Mouse (Mus musculus) testis, postnatal 10 days (tissue): ENCODE data around the gene Shisa8.
A peak's percentile ranks its signal among the peaks of the same experiment; 100 is the strongest.
"Not testable (repeated sequence)": the region's sequence is repeated elsewhere in the genome, so short reads cannot be mapped to it uniquely, and the experiment has no call there.

Experiments
- DNase-seq: peaks from one replicate; pipeline ENCODE4 v3.0.0; 2021; ENCODE audit warnings: low spot score

Shisa8 gene

DNA sequence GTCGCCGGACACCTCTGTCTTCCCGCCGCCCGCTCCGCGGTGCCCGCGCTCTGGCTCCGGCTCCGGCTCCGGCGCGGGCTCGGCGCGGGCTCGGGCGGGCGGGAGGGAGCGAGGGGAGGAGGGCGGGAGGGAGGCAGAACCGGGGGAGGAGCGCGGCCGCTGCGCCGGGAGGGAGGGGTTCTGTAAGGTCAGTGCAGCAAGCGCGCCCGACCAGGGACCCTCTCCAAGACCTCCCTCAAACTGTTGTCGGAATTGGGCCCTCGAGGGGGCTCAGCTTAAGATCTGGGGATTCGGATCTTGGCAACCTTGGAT is at the start of gene Shisa8:
Gene Shisa8 (minus strand): TSS at position 64 of the 312 bp plus-strand sequence.
- peak; percentile 70 for DNase-seq

DNA sequence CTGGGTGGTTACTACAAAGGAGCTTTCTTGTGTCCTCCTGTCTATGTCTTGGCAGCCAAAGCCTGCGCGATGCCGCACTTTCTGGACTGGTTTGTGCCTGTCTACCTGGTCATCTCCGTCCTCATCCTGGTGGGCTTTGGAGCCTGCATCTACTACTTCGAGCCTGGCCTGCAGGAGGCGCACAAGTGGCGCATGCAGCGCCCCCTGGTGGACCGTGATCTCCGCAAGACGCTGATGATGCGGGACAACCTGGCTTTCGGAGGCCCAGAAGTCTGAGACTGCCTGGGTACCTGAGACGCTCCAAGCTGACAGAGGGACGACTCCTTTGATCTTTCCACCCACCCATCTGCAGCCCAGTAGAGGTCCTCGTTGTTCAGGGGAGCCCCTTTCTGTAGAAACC is 46.9 kb upstream of the Shisa8 start:
- DNase-seq: peak; percentile 89

GRCm38 (mm10) chr15:82255944-82256383 is 43.3 kb upstream of the Shisa8 start:
- no peak for DNase-seq

DNA sequence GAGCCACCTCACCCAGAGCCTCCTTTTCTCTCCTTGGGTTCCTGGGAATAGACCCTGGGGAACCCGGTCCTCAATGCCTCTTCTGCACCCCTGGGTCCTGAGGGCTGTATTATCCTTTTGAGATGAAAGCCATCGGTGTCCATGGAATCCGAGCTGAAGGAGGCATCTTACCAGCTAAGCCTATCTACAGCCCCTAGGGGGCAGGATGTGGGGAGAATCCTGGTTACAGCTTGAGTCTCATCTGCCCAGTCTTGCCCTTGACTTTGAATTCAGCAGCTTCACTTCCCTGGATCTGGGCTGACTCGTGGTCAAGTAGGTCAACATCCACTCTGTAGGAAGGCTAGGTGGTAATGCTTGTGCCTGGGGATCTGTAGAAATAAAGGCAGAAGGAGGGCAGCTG is 42.6 kb upstream of the Shisa8 start:
- no peak for DNase-seq

- no peak for DNase-seq
Observed at GRCm38 (mm10) chr15:82252097-82252496, 39.5 kb upstream of the Shisa8 start, which contains the start of gene 1500009C09Rik. 1500009C09Rik (plus strand) TSS chr15:82252397.

DNA sequence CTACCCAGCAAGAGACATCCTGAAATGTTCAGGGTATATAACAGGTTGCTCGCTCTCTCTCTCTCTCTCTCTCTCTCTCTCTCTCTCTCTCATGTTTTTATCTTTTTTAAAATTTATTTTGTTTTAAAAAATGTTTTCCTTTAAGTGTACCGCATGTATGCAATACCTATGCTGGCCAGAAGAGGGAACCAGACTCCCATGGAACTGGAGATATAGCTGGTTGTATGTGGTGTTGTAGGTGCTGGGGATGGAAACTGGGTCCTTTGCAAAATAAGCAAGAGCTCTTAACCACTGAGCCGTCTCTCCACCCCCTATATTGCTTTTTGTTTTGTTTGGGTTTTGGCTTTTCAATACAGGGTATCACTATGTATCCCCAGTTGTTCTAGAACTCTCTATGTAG is 39.0 kb upstream of the Shisa8 start:
- no peak for DNase-seq

GRCm38 (mm10) chr15:82247131-82247776 is 34.6 kb upstream of the Shisa8 start:
- no peak for DNase-seq

- not testable (repeated sequence) for DNase-seq
Observed at GRCm38 (mm10) chr15:82244805-82245161, 32.2 kb upstream of the Shisa8 start.

DNA sequence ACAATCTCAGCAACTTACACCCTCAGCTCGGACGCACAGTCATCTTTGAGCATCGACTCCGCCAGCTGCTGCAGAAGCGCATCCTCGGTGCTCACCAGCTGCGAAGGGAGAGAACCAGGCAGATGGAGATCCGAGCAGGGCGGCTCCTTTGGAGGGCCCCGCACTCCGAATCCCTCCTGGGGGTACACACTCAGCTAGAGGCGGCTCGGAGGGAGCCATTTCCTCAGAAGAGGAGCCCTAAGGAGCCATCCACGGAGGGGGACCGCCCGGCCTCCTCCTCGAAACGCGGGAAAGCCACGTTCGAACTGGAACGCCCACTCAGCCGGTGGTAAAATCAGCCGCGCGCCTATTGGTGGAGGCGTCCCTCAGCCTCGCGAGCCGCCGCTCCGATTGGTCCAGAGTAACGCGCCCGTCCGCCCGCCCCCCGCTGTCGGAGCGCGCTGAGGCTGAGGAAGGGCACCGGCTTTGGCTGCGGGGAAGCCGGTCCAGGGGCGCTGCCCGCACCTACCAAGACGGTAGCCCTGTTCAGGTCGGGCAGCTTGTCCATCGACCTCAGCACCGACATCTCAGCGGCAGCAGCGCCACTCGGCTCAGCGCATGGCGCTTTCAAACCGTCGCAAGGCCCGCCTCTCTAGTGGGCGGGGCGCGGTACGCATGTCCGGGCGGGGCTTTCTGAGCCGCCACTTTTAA is 31.6 kb upstream of the Shisa8 start, which contains the start of gene Cenpm:
Gene Cenpm (minus strand): TSS at position 634 of the 690 bp plus-strand sequence.
- peak; percentile 93 for DNase-seq

DNA sequence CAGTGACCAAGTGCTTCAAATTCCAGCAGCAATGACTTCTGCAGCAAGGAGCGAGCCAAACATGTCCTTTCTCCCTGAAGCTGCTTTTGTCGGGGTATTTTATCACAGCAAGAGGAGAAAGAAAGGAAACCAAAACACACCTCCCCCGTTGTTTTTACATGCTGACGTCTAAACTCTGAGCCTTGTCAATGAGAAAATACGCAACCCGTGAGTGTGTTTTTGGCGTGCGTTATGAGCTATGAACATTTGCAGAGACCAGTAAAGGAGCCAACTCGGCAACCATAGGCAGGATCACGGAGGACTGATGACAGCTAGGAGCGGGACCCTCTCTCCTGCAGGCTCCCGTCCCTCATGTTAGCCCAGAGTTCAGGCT is 31.1 kb upstream of the Shisa8 start:
- no peak for DNase-seq

DNA sequence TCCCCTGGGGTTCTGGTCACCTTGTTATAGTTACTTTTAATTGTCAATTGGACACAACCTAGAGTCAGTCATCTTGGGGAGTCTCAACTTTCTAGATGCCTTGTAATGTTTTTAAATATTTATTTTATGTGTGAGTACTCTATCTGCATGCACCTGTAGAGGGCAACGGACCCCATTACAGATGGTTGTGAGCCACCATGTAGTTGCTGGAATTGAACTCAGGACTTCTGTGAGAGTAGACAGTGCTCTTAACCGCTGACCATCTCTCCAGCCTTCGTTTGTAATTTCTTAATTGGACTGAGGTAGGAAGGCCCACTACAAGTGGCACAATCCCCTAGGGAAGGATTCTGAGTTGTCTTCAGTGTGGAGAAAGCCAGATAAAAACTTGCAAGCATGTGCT is 30.7 kb upstream of the Shisa8 start:
- no peak for DNase-seq

- peak; percentile 87 for DNase-seq
Observed at GRCm38 (mm10) chr15:82236565-82236964, 23.9 kb upstream of the Shisa8 start.

DNA sequence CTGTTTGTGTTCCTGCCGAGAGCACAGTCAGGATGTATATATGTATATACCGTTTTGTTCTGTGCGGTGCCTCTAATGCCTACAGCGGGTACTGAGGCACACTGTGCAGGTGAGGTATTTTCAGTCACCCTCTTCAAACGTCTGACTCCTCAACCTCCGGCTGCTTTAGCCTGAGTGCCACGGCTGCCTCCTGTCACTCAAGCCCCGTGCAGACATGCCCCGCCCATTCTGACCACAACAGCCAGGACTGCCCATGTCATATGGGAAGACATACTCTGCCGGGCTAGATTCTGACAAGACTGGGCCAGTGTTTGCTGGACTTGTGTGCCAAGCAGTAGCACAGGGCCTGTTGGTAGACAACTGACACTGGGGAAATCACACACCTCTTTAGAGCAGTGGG is 23.0 kb upstream of the Shisa8 start:
- no peak for DNase-seq

DNA sequence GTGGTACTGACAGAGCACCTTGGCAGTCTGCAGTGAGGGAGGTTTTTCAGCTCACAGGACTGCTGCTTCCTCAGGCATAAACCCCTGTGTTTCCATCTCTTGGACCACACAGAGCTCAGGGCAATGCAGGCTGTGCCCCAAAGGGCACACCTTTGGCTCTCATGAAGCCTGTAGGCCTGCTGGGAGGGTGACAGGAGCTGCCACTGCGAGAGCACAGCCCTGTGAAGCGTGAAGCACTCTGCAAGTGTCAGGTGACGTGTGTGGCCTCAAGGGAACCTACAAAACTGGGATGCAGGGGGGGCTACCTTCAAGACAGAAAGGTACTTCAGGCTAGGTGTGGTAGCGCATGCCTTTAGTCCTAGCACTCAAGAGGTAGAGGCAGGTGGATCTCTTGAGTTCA is 20.0 kb upstream of the Shisa8 start:
- no peak for DNase-seq

GRCm38 (mm10) chr15:82231591-82232378 is 19.2 kb upstream of the Shisa8 start:
- DNase-seq: peak; percentile 63

GRCm38 (mm10) chr15:82231100-82231499 is 18.5 kb upstream of the Shisa8 start:
- DNase-seq: no peak

GRCm38 (mm10) chr15:82230098-82230611 is 17.5 kb upstream of the Shisa8 start:
- no peak for DNase-seq

DNA sequence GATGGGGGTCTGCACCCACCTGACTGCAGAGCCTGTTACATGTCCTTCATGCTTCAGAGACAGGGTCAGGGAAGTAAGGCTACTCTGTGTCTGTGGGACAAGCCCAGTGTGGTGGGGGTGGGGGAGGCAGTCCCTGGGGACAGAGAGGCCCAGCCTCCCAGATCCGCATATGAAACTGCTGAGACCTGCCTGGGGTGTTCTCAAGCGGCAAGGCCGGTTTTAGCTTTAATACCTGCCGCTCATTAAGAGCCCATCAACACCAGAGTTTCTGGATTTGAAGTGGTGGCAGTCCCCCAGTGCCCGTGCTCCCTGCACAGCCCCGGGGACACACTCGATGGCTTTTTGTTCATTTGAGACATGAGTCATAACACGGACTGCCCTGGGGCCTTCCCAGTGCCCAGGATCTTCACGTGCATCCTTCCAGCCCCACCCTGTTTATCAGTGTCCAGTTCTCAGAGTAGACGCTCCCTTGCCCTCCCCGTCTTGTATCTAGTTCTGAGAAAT is 17.0 kb upstream of the Shisa8 start:
- no peak for DNase-seq

DNA sequence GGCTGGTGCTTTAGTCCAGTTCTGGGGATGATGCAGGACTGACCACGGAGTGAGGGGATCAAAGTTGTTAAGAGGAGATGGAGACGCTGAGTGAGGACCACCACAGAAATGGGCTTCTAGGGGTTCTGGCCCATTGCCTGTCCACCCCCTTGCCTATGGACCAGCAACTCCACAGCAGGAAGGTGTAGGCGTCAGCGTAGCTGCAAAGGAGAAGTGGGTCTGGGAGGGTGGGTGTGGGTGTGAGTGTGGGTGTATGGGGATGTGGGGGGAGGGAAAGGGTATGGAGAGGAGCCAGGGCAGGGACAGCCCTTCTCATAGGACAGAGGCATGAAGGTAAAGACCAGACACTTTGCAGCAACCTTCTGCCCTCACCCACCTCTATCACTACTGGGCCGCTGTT is 13.2 kb upstream of the Shisa8 start:
- DNase-seq: no peak

- DNase-seq: no peak
Observed at GRCm38 (mm10) chr15:82224602-82225215, 12.1 kb upstream of the Shisa8 start.

GRCm38 (mm10) chr15:82223657-82224601 is 11.3 kb upstream of the Shisa8 start, which contains the start of gene Tnfrsf13c:
Tnfrsf13c (minus strand) TSS chr15:82224369.
- DNase-seq: no peak
